Mouse (Mus musculus) heart, embryonic 13.5 days (tissue): ENCODE measurements at regions not wholly inside any gene's neighbourhood (a gene's known extent, or its start where the extent isn't known, plus 50 kb on each side); places are given as distances from the start of the nearest gene placed in this dataset.

Experiments used
- ATAC-seq: fragments of 200-750 bp; cut with Nextera tagmentation; 2 replicates; pipeline ENCODE4 v1.8.0; 2017; ENCODE audit warnings: moderate TSS enrichment; ENCODE audit not compliant: insufficient number of reproducible peaks, low FRiP score, low TSS enrichment; ENCODE audit errors: extremely low read depth
- H3K27ac ChIP-seq: fragments of 300-500 bp; sonication (generic); replicated peaks from 2 replicates; pipeline ENCODE4 v1.5.1; 2015; ENCODE audit warnings: moderate library complexity, mild to moderate bottlenecking, inconsistent platforms
- H3K27me3 ChIP-seq: fragments of 300-500 bp; sonication (generic); replicated peaks from 2 replicates; pipeline ENCODE4 v1.6.1; 2015; ENCODE audit warnings: mild to moderate bottlenecking, inconsistent platforms
- H3K36me3 ChIP-seq: fragments of 300-500 bp; sonication (generic); 2 replicates; pipeline ENCODE4 v1.6.1; 2015; ENCODE audit warnings: mild to moderate bottlenecking, inconsistent platforms
- H3K4me1 ChIP-seq: fragments of 300-500 bp; sonication (generic); 2 replicates; pipeline ENCODE4 v1.6.1; 2015; ENCODE audit warnings: inconsistent platforms
- H3K4me2 ChIP-seq: fragments of 300-500 bp; sonication (generic); 2 replicates; pipeline ENCODE4 v1.6.1; 2015; ENCODE audit warnings: inconsistent platforms, mild to moderate bottlenecking, moderate library complexity
- H3K4me3 ChIP-seq: fragments of 300-500 bp; sonication (generic); 2 replicates; pipeline ENCODE4 v1.5.1; 2015; ENCODE audit warnings: moderate library complexity, mild to moderate bottlenecking, inconsistent platforms
- H3K9ac ChIP-seq: fragments of 300-500 bp; sonication (generic); 2 replicates; pipeline ENCODE4 v1.6.1; 2015; ENCODE audit warnings: inconsistent platforms, mild to moderate bottlenecking, moderate library complexity
- H3K9me3 ChIP-seq: fragments of 300-500 bp; sonication (generic); 2 replicates; pipeline ENCODE4 v1.6.1; 2016; ENCODE audit warnings: inconsistent platforms
- WGBS: fragments of 180-500 bp; shearing (Covaris S2); methylation state at CpG from one replicate; pipeline ENCODE4 v1.1.7; 2015; ENCODE audit warnings: mixed read lengths; 5-methylcytosine and 5-hydroxymethylcytosine counted together

DNA sequence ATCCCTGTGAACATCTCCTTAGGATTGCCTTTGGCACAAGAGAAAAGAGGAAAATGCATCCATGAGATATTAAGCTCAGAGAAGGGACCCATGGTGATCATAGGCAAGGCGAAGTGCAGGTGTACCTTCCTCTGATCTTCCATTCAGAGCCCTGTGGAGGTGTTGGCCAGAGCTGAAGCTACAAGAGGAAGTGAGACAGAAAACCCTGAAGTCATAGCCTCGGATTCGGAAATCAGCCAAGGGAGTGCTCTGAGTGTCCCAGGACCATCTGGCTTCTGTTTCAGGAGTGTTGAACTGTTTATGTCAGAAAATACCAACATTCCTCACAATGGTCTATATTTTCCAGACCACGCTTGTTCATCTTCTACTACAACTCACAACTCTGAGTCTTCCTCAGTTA lies 271.6 kb downstream of the Ccser2 start:
- Histone ChIP-seq H3K4me3 (no peak overlapping the region), H3K27ac (no peak overlapping the region), H3K4me2 (no peak overlapping the region), H3K27me3 (no peaks in the 10 kb centered on the region), H3K9me3 (no peaks in the 10 kb centered on the region), H3K36me3 (no peaks in the 10 kb centered on the region), H3K9ac (no peak overlapping the region), H3K4me1 (no peaks in the 10 kb centered on the region)
- ATAC-seq, result no peak
- WGBS, result 70% methylated on average over 4 of the region's 4 CpGs

DNA sequence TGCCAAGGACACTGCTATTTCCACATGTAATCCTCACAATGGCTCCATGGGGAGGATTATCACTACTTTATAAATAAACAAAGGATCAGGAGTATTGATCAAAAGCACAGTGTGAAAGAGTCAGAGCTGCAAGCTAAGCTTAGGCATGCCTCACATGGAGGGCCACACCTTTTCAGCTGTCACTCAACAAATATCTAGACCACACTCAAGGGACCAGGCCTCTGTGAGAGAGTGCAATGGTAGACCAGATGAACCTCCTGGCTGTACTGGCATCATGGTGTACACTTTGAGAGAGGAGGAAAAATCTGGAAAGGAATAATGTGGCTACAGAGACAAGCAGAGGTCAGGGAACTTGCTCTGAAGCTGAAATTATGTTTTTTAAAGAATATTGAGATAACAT lies 276.6 kb downstream of the Ccser2 start:
- H3K36me3 ChIP-seq, result no peaks in the 10 kb centered on the region

GRCm38 (mm10) chr14:36691018-36691417 lies 277.6 kb downstream of the Ccser2 start:
- H3K4me2 ChIP-seq, result no peak overlapping the region
- no peak overlapping the region for H3K27ac ChIP-seq
- H3K36me3 ChIP-seq, result no peaks in the 10 kb centered on the region
- no peaks in the 10 kb centered on the region for H3K9me3 ChIP-seq
- H3K9ac ChIP-seq, result no peak overlapping the region
- H3K4me3 ChIP-seq, result no peak overlapping the region
- H3K4me1 ChIP-seq, result no peaks in the 10 kb centered on the region
- no peak for ATAC-seq
- WGBS, result 53% methylated on average over 2 of the region's 2 CpGs
- H3K27me3 ChIP-seq, result no peaks in the 10 kb centered on the region

More for the DNA sequence above, 276.6 kb downstream of the Ccser2 start:
- Histone ChIP-seq H3K4me2 (no peak overlapping the region), H3K9me3 (no peaks in the 10 kb centered on the region), H3K9ac (no peak overlapping the region), H3K4me1 (no peaks in the 10 kb centered on the region), H3K4me3 (no peak overlapping the region), H3K27ac (no peak overlapping the region), H3K27me3 (no peaks in the 10 kb centered on the region)
- ATAC-seq, result no peak

GRCm38 (mm10) chr14:36658678-36659263 lies 309.8 kb downstream of the Ccser2 start:
- H3K27ac ChIP-seq, result no peak overlapping the region
- WGBS, result 58% methylated on average over 1 of the region's 1 CpGs

GRCm38 (mm10) chr14:36658193-36658592 lies 310.4 kb downstream of the Ccser2 start:
- 48% methylated on average over 3 of the region's 3 CpGs for WGBS

More at GRCm38 (mm10) chr14:36658678-36659263, 309.8 kb downstream of the Ccser2 start:
- no peak overlapping the region for H3K9ac ChIP-seq
- peaks cover 7% of the 10 kb centered on the region for H3K4me1 ChIP-seq
- no peak for ATAC-seq
- H3K27me3 ChIP-seq, result no peaks in the 10 kb centered on the region
- no peaks in the 10 kb centered on the region for H3K36me3 ChIP-seq
- no peaks in the 10 kb centered on the region for H3K9me3 ChIP-seq
- no peak overlapping the region for H3K4me2 ChIP-seq
- H3K4me3 ChIP-seq, result no peak overlapping the region

GRCm38 (mm10) chr14:36652982-36653557 lies 315.5 kb downstream of the Ccser2 start:
- ATAC-seq, result no peak

More at GRCm38 (mm10) chr14:36658193-36658592, 310.4 kb downstream of the Ccser2 start:
- Histone ChIP-seq H3K4me2 (no peak overlapping the region), H3K9me3 (no peaks in the 10 kb centered on the region), H3K9ac (no peak overlapping the region), H3K4me3 (no peak overlapping the region), H3K27me3 (no peaks in the 10 kb centered on the region), H3K27ac (no peak overlapping the region), H3K4me1 (peaks cover 13% of the 10 kb centered on the region), H3K36me3 (no peaks in the 10 kb centered on the region)
- ATAC-seq, result no peak

GRCm38 (mm10) chr14:36651053-36651735 lies 317.4 kb downstream of the Ccser2 start:
- no peak overlapping the region for H3K9ac ChIP-seq
- H3K4me1 ChIP-seq, result peaks cover 46% of the 10 kb centered on the region
- H3K4me2 ChIP-seq, result peak overlapping the region; percentile 27
- no peak overlapping the region for H3K4me3 ChIP-seq
- no peak; the same call in 1 of the 2 replicates for ATAC-seq
- WGBS, result 25% methylated on average over 6 of the region's 6 CpGs
- no peaks in the 10 kb centered on the region for H3K9me3 ChIP-seq
- H3K27me3 ChIP-seq, result peaks cover 12% of the 10 kb centered on the region; the same call in 1 of the 2 replicates
- H3K27ac ChIP-seq, result peak overlapping the region; percentile 61
- H3K36me3 ChIP-seq, result no peaks in the 10 kb centered on the region

More at GRCm38 (mm10) chr14:36652982-36653557, 315.5 kb downstream of the Ccser2 start:
- Histone ChIP-seq H3K36me3 (no peaks in the 10 kb centered on the region), H3K4me2 (0 out of 2 replicates have a peak overlapping the region, but pooled peaks have one; percentile 5), H3K9me3 (no peaks in the 10 kb centered on the region), H3K4me1 (peaks cover 43% of the 10 kb centered on the region), H3K9ac (no peak overlapping the region), H3K4me3 (no peak overlapping the region), H3K27me3 (peaks cover 12% of the 10 kb centered on the region; the same call in 1 of the 2 replicates), H3K27ac (0 out of 2 replicates have a peak overlapping the region, but pooled peaks have one; percentile 15)
- 9% methylated on average over 6 of the region's 6 CpGs for WGBS

GRCm38 (mm10) chr14:36646649-36647048 lies 321.9 kb downstream of the Ccser2 start:
- Histone ChIP-seq H3K9me3 (no peaks in the 10 kb centered on the region), H3K27ac (no peak overlapping the region), H3K4me3 (no peak overlapping the region), H3K9ac (no peak overlapping the region), H3K27me3 (peaks cover 12% of the 10 kb centered on the region; the same call in 1 of the 2 replicates), H3K36me3 (no peaks in the 10 kb centered on the region), H3K4me2 (no peak overlapping the region), H3K4me1 (peaks cover 22% of the 10 kb centered on the region)
- WGBS, result 79% methylated on average over 3 of the region's 3 CpGs
- no peak for ATAC-seq

DNA sequence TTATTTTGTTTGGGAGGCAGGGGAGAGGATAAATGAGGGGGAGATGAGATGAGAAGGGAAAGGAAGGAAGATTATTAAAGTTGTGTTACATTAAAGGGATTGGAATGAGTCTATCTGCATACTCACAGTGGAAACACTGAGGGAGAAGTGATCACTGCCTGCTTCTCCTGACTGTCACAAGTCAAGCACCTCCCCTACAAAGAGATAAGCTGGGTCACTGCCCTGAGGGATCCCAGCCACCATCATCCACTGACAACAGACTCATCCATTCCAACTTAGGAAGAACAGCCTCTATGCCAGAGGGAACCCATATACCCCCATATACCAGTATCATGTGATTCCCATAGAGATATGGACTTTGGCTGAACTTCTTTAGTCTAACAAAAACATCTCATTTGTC lies 322.3 kb downstream of the Ccser2 start:
- H3K27me3 ChIP-seq, result peaks cover 12% of the 10 kb centered on the region; the same call in 1 of the 2 replicates
- ATAC-seq, result no peak
- H3K9me3 ChIP-seq, result no peaks in the 10 kb centered on the region
- H3K9ac ChIP-seq, result no peak overlapping the region
- H3K36me3 ChIP-seq, result no peaks in the 10 kb centered on the region
- H3K27ac ChIP-seq, result no peak overlapping the region
- H3K4me2 ChIP-seq, result no peak overlapping the region
- peaks cover 17% of the 10 kb centered on the region for H3K4me1 ChIP-seq
- H3K4me3 ChIP-seq, result no peak overlapping the region

DNA sequence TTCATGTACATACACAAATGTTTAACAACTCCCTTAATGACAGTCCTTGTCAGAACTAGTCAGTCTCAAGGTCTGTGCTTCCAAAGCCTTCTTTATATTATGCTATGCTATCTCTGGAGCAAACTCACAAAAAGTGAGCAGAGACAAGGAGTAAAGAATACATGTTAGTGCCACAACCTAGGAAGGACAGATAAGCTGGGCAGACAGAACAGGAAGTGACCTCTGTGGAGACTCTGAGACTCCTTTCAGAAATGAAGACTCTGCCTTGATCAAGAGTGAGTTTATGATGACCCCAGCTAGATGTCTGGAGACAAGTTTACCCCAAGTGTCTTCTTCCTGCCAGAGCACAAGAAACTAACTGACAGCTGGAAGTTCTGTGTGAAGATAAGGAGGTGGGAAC lies 343.8 kb downstream of the Ccser2 start:
- Histone ChIP-seq H3K27me3 (no peaks in the 10 kb centered on the region), H3K4me3 (no peak overlapping the region), H3K27ac (no peak overlapping the region), H3K9ac (no peak overlapping the region), H3K9me3 (no peaks in the 10 kb centered on the region), H3K4me1 (peaks cover 5% of the 10 kb centered on the region; the same call in 1 of the 2 replicates), H3K4me2 (no peak overlapping the region), H3K36me3 (no peaks in the 10 kb centered on the region)
- no peak for ATAC-seq

DNA sequence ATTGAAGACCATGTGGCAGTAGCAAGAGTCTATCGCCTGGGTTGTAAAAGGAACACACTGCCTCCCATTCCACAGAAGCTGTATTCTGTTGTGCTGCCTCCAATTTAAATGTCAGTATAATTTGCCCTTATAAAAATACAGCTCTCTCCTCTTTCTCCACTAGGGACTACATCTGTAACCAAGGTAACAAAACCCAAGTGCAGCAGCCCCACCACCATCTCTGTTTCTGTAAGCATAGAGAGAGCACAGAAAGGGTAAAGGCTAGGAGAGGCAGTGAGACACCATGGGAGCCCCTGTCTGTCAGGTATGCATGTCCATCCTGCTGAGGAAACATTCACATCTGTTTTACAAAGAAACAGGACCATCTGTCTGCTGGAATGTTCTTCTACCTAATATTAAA lies 344.4 kb downstream of the Ccser2 start:
- Histone ChIP-seq H3K4me3 (no peak overlapping the region), H3K4me1 (peaks cover 5% of the 10 kb centered on the region; the same call in 1 of the 2 replicates), H3K36me3 (no peaks in the 10 kb centered on the region), H3K9me3 (no peaks in the 10 kb centered on the region), H3K4me2 (no peak overlapping the region), H3K9ac (no peak overlapping the region), H3K27me3 (no peaks in the 10 kb centered on the region), H3K27ac (no peak overlapping the region)
- 78% methylated on average over 1 of the region's 1 CpGs for WGBS
- no peak for ATAC-seq
